Mouse (Mus musculus) CD4-positive, CD25-positive, alpha-beta regulatory T cell, adult 4 months (primary cell): ENCODE results near the gene Sh3d21. TPM values are rescaled to one million over a fixed set of nuclear protein-coding genes. Genes with fewer than 3 reads are reported as not detected.
"Not testable (repeated sequence)": the region's sequence is repeated elsewhere in the genome, so short reads cannot be mapped to it uniquely, and the experiment has no call there.

Experiments used
- ATAC-seq: one replicate; pipeline ENCODE4 v1.8.0; 2017
- polyA plus RNA-seq, 2 experiments: library from polyadenylated mRNA; unstranded; fragments of 100-300 nt; shearing (Covaris generic); gene quantifications; one replicate each; pipeline ENCODE4 v1.2.1; 2017

Gene Sh3d21
- polyA plus RNA-seq, 2 experiments from 2014 or later, result 0.56 to 1.2 TPM

DNA sequence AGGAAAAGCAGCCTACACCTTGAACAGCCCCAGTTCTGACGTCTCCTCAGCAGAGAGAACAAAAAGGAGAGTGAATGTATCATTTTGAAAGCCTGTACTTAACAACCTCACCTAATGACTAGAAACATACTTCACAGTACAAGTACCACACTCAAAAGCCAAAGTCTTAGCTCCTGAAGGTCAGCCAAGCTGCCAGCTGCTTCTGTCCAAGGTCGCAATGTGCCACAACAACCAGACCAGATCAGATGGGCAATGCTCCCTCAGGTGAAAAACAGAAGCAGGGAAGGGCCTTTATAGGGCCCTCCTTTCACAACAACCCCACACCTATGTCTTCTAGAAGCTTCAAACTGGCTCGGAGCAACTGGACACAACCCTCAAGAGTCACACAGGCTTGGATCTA lies 2.8 kb upstream of the Sh3d21 start:
- no peak for ATAC-seq

DNA sequence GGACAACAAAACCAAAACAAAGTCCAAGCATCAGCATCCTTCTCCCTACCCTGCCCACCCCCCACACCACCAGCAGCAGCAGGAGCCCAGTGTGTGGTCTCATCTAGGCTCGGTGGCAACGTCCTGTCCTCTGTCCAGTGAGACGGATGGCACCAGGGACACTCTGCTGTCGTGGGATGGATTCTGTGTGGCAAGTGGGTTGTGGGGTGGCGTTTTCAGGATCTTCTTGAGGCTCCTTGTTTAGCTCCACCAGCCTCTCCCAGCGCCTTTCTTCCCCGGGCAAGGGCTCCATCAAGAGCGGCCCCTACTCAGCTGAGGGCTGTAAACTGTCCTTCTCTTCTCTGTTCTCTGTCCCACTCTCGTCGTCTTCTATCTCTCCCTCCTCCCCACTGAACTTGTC lies 1.8 kb upstream of the Sh3d21 start:
- not testable (repeated sequence) for ATAC-seq

DNA sequence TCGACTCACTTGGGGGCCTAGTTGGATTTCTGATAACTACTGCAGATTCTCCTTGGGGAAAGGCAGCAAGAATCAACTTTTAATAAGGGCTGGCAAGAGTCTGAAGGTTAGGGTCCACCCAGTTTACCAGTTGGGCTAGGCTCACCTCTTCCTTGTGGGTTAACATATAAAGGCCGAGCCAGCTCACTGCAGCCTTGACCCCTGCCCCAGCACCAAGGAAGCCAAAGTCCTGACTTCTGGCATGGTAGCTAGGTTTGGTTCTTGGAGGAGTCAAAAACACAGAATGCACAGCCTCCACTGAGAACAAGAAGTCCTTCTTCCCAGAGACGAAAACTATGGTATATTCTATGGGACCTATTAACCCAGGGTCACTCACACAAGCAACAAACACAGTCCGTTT lies 394 bp upstream of the Sh3d21 start:
- ATAC-seq, result no peak

DNA sequence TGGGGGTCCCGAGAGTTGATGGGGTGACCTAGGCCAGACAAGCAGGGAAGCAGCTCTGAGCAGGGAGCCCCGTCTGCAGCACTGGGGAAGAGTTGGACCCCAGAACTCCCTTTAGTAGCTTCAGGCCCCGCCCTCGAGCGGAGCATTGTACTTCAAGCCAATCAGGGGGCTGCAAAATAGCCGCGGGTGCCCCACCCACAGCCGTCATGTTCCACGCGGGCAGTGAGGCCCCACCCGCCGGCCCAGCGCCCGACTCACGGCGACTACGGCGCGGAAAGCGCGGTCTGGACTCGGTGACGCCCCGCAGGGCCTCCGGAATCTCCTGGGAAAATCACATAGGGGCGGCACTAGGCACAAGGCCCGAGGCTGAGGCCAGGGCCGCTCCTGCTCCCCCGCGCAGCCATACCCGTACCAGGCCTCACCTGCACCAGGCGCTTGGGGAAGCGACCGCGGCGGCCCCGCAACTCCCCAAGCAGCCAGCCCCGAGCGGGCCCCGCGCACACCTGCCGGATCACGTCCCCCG lies 686 bp downstream of the Sh3d21 start:
- peak; percentile 92 for ATAC-seq

DNA sequence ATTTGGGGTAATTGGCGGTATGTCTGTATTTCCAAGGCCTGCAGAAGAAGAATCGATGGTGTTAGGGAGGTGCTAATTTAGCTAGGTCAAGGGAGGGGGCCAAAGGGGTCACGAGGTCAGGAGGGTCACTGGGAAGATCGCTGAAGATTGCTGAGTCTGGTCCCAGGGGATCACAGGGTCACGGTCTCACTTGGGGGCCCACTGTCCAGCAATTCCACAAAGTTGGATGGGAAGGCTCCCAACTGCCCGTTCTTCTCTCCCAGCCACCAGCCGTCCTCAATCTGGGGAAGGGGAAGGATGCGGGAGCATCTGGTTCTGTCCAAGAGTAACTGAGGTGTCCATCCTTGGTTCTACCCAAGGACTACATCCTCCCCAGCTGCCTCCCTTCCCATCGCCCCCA lies 1.3 kb downstream of the Sh3d21 start:
- no peak for ATAC-seq

DNA sequence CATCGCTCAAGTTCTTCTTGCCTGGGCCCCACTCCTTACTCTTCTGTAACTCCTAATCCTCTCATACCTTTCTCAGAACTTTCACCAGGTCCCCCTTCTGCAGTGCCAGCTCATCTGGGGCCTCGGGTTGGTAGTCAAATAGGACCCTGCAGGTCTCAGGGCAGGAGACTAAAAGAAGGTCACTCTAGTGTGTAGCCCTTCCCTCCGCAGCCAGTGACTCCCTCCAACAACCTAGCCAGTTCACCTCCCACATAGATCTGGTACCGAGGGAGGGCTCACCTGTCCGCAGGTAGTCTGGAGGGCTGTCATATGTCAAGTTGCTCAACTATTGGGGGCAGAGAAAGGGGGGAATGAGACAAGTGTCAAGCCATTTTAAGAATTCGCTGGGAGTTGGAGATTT lies 1.8 kb downstream of the Sh3d21 start:
- ATAC-seq, result no peak

DNA sequence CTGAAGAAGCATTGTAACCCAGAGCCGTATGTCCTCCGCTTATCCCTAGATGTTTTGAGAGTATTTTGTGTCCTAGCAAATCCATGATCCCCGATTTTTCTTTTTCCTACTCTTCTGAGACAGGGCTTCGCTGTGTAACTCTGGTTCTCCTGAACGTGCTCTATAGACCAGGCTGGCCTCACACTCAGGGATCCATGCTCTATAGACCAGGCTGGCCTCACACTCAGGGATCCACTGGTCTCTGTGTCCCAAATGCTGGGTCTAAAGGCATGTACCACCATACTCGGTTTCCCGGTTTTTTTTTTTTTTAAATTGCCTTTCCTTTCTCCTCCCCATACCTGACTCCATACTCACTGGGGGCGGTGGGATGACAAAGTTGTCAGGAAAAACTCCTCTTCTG lies 2.3 kb downstream of the Sh3d21 start:
- ATAC-seq, result no peak

DNA sequence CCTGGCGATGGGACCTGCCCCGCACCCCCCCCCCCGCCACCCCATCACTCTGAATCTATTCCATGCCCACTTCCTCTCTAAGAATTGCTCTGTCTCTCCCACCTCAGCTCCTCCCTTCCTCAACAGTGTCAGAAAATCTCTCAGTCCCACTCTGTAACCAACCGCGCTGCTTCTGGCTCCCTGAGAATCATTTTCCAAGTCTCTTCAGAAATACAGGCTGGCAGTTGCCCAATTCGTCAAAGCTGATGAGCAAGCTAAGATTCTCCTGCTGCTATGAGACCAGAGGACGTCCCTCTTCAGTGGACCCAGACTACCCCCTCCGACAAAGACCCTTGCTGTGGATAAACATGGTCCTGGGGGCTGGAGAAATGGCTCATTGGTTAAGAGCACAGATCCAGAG lies 3.8 kb downstream of the Sh3d21 start:
- no peak for ATAC-seq

DNA sequence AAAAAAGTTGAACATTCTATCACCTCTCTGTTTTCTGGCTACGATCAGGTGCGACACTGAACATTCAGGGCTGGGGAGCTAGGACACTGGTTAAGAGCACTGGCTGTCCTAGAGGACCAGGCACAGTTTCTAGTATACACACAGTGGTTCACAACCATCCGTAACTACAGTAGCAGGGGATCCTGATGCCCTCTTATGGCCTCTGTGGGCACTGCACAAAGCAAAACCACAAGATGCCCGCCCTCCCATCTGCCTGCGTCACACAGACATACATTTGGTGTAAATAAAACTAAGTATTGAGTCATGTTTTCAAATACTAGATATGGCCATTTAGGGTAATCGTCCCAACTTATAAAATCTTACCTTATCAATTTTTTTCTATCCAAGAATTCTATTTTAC lies 5.7 kb downstream of the Sh3d21 start:
- peak; percentile 35 for ATAC-seq

DNA sequence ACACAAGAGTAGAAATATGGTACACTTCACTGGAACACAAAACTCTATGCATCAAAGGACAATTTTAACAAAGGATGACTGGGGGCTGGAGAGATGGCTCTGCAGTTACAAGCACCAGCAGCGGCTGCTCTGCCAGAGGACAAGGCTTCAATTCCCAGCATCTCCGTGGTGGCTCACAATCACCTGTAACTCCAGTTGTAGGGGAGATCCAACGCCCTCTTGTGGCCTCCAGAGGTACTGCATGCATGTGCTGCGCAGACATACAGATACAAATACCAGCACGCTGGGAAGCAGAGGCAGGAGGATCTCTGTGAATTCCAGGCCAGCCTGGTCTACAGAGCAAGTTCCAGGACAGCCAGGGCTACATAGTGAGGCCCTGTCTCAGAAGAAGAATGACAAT lies 6.7 kb downstream of the Sh3d21 start:
- ATAC-seq, result no peak

DNA sequence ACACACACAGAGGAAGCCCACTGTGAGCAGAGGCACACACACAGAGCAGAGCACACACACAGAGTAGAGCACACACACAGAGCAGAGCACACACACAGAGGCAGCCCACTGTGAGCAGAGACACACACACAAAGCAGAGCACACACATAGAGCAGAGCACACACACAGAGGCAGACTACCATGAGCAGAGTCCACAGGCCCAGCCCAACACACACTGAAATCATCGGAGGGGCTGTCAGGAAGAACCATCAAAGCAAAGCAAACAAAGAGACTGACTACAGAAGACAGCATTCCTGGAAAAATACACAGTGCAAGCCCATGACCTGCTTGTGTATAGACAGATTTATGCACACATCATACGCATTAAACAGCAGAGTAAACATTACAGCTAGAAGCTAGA lies 7.4 kb downstream of the Sh3d21 start:
- no peak for ATAC-seq

DNA sequence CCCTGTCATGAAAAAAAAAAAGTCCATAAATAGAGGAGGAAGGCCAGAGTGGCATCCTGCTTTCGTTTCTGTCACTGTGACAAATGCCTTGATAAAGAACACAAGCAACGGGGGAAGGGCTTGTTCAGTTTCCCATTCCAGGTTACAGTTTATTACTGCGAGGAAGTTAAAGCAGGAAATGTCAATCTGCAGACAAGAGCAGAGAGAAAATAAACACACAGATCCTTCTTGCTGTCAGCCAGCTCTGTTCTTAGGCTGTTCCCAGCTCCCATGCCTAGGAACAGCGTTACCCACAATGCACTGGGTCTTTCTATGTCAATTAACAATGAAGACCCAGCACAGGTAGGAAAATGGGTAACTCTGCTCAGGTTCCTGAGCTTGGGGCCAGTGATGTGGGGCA lies 8.1 kb downstream of the Sh3d21 start:
- ATAC-seq, result no peak

DNA sequence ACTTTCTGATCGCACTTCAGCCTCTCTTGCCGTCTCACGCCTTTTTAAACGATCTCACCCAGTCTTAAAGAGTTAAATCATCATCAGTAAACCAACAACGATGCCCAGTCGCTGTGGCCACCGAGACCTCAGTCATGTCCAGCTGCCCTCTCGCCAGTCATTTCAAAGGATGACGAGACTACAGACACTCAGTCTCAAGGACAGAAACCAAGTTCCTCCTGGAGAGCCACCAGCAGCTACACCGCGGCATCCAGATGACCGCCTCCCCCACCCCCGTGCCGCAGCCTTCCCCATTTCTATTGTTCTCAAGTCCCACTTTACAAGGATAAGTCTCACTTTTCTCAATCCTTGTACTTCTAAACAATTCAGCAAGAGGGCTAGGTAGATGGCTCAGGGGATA lies 10.4 kb downstream of the Sh3d21 start:
- no peak for ATAC-seq

DNA sequence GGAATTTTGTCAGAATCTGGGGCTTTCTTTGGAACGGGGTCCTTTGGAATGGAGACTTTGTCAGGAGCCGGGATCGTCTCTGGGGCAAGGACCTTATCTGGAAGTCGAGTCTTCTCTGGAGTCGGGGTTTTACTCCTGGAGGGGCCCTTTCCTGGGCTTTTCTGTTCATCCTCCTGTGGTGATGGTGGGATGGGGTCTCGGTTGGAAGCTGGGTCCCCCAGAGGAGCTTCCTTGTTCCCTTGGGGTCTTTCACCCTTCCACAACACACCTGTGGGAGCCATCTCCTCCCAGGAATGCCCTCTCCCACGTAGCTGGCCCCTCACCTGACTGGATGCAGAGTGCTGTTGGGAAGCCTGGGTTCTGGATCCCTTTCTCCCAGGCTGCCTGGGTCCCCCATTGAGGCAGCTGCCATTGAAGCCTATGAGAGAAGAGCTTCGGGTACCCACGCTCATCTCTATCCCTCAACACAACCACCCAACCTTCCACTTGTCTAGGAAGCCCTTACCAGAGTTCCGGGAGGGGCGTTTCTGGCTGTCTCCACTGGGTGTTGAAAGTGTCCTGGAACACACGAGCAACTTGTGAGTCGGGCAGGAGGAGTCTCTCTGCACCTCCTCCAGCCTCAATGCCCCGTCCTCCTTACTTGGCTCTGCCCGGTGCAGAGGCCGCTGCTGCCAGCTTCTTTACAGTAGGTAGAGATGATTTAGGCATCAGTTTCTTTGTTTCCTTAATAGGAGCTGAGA lies 11.4 kb downstream of the Sh3d21 start:
- ATAC-seq, result no peak

DNA sequence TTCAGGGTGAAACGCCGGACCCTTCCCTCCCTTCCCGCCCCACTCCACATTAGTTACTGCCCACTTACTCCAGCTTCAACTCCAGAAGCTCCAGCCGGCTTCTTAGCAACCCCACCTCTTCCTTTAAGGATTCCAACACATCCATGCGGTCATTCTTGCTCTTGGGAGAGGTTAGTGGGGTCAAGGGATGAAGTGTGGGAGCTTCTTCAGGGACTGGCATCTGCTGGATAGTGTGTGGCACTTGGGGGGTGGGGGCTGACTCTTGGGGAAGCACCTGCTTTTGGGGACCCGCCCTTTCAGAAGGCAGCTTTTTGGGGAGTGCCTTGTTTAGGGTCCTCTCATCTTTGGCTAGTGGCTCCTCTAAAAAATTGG lies 12.4 kb downstream of the Sh3d21 start:
- ATAC-seq, result no peak

DNA sequence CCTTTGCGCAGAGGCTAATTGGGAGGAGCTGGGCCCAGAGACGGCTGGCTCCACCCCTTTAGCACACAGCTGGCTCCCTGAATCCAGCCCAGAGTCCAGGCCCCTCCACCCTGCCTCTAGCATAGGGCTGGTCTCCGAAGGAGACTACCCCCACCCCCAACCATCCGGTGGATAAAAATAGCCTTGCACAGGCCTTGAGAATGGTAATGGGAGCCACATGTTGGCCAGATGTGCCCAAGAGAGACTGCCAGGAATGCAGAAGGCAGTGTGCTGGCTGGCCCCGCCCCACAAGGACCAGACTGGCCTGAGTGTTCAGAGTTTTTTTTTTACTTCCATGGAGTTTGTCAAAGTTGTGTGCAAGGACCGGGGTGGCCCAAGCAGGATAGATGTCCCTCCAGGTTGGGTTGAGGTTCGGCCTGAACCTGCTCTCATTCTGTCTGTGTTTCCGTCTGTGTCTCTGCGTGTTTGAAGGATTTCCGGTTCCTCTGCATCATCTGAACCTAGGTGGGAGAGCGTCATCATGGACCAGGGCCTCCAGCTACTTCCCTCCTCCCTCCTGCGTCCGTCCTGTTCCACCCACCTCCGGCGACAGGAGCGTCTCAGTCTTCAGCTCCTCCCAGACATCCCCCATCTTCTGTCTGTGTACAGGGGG lies 12.9 kb downstream of the Sh3d21 start:
- ATAC-seq, result no peak

DNA sequence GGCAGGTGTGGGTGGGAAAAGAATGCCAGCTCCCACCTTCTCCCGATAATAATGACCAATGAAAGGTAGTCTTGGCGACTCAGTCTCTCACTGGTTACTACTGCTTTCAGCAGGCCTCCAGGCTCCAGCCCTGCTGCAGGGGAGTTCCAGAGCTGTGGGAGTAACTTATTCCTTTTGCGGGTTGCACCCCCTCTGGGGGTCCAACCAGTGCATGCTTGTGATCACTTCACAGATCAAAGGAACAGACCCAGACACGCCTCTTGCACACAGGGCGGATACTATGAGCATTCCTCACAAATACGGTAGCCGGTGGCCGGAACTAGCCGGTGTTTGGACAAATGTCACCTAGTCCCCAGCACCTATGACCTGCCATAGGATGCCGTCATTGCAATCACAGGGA lies 13.5 kb downstream of the Sh3d21 start:
- ATAC-seq, result no peak

DNA sequence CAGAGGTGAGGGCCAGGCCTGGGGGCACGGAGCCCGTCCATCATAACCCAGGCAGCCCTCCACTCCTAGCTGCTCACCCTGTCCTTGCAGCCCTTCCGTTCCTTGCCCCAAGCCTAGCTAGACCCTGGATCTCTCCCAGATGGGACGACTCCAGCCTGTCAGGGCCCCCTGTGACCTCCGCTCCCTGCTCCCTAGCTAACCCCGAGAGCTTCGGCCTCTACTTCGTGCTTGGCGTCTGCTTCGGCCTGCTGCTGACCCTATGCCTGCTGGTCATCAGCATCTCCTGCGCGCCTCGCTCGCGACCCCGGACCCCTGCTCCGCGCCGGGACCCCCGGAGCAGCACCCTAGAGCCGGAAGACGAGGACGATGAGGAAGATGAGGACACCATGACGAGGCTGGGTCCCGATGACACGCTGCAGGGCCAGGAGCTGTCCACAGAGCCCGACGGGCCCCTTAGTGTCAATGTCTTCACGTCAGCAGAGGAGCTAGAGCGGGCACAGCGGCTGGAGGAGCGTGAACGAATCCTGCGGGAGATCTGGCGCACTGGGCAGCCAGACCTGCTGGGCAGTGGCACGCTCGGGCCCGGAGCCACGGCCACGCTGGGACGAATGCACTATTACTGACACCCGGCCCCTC lies 14.1 kb downstream of the Sh3d21 start:
- no peak for ATAC-seq

DNA sequence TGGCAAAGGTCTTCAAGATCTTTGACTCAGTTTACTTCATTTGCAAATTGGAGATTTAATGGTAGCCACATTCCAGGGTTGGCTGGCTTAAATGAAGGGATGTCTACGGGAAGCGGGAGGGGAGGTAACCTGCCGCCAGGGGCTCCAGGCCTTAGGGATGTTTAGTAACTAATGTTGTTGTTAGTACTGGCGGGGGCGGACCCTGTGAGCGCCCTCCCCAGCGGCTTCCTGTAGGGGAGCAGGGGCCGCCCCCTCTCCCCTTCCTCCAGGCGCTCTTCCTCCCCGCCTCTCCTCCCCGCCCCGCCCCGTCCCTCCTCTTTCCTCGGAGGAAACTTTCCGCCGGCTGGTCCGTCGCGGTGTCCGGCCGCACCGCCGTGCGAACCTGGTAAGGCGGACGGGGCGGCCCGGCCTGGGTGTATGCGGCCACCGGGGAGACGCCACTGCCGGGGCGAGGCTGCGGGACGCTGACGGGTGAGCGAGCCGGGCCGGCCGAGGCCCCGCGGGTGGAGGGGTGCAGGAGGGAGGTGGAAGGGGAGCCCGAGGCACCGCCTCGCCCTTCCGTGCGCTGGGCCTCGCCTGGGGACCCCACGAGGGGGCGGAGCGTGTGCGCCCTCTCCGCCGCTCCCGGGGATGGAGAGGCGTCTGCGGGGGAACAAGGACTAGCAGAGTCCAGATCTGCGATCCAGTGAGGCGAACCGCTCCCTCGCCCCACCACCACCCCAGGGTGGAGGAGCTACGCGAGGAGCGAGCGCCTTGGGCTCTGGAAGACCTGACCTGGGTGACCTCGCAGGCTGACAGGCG lies 14.9 kb downstream of the Sh3d21 start:
- peak; percentile 95 for ATAC-seq

DNA sequence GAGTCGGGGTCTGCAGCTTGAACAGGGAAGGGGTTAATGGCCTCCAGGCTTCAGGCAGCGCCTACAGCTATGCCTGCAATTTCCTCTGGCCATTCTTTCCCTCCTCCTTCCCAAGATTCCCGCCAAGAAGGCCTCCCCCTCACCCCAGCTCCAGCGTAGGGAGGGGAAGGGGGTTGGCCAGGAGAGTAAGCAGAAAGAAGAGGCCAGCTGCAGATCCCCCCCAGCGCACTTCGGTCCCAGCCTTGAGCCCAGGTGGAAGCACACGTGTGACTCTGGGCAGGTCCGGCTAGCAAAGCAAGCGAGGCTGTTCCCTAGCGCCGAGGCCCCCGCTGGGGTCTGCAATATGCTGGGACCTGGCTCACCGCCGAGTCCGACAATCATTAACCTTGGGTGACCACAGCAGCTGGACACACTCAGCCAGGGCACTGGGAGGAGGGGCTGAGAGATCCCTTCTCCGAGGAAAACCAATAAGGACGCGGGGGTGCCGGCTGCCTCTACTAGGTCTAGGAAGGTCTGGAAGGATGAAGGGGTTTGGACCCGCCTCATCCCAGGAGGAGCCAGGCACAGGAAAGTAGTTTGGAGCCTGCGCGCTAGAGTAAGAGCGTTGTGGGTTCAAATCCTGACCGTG lies 15.6 kb downstream of the Sh3d21 start, which contains the start of gene Eva1b:
TSS of gene Eva1b (plus strand) at position 212 of the 628 bp plus-strand sequence.
- no peak for ATAC-seq

DNA sequence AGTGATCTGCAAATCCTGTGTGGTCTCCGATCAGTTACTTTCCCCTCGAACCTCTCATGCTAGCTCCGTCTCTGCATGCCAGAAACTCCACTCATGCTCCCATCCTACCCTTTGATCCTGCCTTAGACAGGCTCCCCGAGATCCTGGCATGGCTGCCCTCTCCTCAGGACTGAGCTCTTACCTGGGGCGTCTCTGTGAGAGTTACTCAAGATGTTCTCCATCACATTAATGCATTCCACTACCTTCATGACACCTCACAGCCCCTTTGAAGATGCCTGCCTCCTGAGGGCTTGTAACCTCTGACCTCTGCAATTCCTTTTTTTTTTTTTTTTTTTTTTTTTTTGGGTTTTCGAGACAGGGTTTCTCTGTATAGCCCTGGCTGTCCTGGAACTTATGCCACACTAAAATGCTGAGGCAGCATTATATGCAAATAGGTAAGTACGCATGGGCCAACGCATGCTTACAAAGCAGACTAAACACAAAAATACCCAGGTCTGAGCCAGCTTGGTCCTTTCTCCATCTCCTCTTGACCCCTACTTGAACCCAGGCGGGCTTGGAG lies 16.2 kb downstream of the Sh3d21 start:
- ATAC-seq, result no peak

DNA sequence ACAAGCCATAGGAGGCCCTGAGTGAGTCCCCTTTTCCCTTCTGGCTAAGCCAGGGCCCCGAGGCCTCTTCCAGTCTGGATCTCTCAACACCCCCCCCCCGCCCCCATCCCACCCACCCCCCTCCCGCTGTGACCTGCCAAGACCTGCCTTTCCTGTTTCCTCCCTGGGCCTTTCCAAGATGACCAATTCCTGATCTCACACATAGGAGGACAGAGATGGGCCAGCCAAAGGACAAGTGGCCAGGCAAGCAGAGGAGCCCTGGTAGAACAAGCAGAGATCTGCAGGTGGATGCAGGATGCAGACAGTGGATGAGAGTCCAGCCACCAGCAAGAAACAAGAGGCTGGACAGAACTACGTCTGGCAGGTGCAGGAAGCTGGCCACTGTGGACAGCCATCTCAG lies 17.9 kb downstream of the Sh3d21 start:
- ATAC-seq, result no peak
